Mouse (Mus musculus) embryo, embryonic 10 days (tissue): ENCODE results near the gene Fadd.

ENCODE experiments used
- DNase-seq: peaks from one replicate; pipeline ENCODE4 v3.0.0-alpha.2; 2015; ENCODE audit warnings: low spot score

The Fadd gene

DNA sequence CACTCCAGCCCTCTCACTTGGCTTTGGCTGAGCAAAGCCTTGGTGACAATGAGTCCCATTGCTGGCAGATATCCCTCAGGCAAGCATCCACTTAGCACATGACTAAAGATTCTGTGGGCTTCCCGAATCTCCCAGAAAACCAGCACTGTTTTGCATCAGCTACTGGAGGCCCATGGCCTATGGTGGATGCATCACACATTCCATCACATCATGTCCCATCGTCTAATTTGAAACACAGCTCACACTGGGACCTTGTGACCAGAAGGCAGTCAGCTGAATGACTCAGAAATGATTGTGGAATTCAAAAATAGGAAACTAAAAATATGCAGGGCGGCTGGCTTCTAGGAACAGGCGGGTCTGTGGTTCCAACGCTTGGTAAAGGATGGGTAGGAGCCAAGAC lies 4.4 kb downstream of the Fadd start:
- DNase-seq, result no peak

DNA sequence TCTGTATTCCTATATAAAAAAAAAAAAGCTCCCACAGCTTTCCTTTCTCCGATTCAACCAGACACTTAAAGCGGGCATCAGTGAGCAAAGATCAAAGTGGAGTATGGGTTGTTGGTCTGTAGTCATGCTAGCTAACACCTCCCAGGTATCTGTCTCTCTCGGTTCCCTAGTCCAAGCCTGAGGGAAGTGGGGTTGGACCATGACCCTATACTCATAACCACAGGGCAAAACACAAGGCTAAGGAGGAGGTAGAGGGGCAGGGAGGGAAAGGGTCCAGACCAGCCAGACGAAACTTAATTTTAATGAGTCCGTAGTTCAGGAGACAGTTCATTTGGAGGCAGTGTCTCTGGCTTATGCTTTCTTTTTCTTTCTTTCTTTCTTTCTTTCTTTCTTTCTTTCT lies 10.0 kb downstream of the Fadd start:
- no peak for DNase-seq

DNA sequence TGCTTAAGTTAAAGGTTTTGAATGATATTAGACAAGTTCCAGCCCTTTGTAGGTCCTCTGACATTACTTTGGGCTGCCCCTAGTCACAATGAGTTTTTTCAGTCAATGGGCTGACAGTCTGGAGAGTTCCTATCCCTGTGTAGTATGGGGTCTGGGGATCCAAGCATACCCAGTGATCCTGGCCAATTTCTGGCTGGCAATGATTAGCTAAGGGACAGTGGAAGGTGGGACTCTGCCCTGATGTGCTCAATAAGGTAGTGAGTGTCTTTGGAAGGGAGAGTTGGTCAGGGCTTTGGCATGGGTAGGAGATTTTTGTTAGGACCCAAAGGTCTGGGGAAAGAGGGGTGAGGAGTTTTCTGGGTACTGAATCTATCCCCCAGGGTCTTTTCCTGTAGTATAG lies 10.7 kb downstream of the Fadd start:
- DNase-seq, result no peak

DNA sequence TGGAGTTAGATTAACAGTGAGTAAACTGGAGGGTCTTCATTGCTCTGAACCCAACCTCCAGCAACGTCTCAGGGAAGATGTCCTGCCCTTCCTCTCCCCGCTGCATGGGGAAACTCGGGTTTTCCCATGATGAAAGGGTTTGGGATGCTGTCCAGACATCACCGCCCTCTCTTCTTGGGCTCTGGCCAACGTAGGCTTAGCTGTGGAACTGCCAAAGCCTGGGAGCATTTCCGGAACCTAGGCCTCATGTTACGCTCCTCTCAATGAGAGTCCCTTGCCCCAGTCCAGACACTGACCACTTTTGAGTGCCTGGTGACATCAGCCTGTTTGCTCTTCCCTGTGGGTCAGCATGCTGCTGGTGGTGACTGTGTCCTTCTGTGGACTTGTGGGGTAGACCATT lies 12.8 kb downstream of the Fadd start:
- no peak for DNase-seq

DNA sequence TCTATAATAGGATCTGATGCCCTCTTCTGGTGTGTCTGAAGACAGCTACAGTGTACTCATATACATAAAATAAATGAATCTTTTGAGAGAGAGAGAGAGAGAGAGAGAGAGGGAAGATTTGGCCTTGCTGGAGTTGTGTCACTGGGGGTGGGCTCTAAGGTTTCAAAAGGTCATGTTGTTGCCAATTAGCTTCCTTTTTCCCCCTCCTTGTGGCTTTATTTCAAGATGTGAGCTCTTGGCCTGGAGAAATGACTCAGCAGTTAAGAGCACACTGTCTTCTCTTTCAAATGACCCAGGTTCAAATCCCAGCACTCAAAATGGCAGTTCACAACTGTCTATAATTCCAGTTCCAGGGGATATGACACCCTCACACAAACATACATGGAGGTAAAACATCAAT lies 14.2 kb downstream of the Fadd start:
- no peak for DNase-seq

DNA sequence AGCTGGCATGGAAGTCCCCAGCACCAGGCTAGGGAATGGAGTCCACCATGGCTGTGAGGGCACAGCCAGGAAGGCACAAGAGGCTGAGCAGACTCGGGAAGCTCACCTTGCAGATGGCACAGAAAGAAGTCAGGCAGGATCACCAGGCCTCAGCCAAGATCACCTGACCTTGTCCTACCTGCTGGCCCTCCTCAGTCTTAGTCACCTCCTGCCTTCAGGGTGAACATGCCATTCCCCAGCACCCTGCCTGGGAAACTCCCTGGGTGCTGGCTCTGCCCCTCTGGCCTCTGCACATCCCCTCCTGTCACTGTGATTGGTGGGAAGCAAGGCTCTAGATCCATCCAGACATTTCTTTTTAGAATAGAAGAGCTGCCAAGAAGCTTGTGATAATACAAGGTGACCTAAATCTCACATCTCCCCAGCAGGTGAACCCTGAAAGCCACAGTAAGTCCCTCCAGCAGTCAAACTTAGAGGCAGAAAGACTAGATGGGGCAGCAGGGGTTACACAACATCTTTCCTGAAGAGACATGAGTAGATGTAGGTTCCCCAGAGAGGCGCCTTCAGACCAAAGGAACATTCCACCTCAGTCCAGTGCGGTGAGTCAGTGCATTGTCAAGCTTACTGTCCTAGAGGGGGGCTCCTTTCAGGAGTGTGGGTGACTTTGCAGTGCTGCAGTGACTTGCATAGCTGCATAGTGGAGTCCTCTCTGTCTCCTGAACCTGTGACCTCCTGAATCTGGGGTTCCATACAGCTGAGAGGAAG lies 15.2 kb downstream of the Fadd start:
- no peak for DNase-seq

DNA sequence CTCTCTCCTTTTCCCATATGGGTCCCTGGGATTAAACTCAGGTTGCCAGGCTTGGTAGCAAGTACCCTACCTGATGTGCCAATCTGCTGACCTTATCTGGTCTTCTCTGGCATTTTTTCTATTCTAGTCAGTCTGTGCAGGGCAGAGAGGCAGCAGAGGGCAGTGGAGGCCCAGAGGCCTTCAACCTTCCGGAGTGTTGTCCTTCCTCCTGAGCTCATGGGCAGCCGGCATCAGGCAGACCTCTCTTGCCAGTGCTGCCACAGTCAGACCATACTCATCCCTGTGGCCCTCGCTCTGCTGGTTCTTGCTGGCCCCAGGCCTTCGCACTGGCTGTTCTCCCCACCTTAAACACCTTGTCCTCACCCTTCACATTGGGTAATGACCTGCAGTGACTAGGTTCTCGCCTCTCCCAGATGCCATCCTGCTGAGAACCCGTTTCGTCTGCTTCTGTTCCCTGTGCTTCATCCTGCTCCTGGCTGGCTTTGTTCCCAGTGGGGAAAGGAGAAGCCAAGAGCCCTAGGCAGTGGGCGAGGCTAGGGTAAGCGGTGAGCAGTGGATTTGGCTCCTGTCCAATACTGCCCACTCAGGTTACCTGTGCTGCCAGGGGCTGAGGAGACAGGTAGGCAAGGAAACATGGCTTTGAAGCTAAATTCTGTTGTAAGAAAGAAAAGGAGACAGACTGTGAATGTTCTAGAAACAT lies 18.7 kb downstream of the Fadd start:
- no peak for DNase-seq

DNA sequence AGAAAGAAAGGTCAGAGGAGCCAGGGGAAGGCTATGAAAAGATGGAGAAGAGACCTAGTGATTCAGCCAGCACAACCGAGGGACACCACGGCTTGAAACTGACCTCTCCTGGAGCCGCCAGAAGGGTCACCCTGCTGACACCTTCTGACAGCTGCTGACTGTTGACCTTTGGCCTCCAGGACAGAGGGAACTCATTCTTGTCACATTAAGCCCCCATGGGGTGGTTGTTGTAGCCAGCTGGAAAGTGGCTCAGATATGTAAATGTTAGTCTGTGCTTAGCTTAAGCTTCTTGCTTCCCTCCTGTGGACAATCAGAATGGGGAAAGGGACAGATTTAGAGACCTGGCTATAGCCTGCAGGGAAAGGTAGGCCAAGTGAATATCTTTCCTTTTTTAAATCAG lies 20.2 kb downstream of the Fadd start:
- DNase-seq, result peak; percentile 84

DNA sequence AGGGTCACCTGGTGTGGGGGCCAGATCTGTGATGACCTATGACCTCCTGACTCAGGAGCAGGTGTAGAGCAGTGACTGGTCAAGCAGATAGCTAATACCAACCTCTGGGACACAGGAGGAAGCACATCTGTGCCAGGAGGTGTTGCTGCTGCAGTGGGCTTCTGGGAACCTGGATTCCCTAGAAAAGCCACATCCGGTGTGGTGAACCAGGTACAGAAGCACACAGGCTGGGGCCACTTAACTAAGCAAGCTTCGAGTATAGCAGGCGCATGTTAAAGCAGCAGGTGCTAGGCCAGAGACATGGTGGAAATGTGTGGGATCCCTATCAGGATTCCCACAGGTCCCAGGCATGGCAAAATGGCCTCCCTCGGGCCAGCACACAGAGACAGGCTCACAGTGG lies 21.7 kb downstream of the Fadd start:
- no peak for DNase-seq

DNA sequence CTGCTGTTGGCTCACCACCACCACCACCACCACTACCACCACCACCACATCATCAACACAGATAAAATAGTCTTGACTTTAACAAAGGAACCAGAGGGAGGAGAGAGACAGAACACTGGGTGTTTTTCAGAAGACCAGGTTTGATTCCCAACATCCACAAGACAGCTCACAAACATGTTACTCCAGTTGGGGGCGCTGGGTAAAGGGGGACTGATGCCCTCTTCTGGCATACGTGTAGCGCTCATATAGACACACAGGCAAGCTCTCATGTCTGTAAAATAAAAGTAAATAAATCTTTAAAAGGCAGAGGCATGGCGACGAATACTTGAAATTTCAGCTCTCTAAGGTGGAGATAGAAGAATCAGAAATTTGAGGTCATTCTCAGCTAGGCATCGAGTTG lies 23.7 kb downstream of the Fadd start:
- no peak for DNase-seq

DNA sequence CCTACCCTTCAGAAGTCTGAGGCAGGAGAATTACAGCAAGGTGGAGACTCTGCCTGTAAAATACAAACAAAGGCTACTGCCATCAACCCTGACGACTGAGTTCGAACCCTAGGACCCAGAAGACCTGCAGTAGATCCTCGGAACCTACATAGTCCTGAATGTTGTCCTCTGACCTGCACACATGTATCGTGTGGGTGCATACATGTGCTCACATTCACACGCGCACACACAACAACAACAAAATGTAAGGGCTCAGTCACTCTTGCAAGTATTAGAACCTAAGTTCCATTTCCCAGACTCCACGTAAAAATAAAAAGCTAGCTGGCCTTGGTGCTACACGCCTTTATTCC lies 28.2 kb downstream of the Fadd start:
- DNase-seq, result no peak

DNA sequence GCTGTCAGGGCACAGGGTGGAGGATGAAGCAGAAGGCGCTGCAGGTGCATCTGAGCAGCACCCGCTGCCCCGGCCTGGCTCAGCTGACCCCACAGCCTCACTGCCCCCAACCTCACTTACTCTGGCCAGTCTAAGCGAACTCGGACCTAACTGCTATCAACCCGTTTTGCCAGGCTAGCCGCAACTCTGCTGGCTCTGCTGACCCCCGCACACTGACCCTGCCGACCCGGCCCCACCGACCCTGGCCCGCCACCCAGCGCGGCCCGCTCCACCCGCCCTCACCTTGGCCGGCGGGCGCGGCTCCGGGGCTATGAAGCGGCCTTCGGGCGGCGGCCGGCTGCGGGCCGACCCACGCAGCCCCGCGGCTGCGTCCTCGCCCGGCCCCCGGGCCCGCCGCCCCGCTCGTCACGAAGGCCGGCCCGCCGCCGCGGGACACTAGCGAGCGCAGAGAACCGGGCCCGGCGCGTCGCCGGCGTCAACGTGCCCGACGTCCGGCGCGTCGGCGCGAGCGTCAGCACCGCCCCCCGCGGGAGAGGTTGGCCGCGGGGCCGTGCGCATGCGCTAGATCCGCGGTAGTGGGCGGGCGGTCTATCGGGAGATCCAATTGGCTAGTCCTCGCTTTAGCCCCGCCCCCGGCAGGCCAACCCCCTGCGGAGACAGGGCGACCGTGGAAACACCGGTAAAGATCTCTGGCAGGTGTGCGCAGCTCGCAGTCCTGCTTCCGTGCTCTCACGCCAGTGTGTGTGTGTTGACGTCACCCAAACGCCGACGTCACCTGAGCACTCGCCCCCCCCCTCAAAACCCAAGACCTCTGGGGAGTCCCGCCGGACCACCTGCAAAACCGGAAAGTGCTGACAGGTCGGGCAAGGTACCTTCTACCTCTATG lies 28.8 kb downstream of the Fadd start, which contains the start of gene Ppfia1:
Ppfia1 (minus strand) TSS at position 493 of the 886 bp plus-strand sequence.
- peak; percentile 97 for DNase-seq

DNA sequence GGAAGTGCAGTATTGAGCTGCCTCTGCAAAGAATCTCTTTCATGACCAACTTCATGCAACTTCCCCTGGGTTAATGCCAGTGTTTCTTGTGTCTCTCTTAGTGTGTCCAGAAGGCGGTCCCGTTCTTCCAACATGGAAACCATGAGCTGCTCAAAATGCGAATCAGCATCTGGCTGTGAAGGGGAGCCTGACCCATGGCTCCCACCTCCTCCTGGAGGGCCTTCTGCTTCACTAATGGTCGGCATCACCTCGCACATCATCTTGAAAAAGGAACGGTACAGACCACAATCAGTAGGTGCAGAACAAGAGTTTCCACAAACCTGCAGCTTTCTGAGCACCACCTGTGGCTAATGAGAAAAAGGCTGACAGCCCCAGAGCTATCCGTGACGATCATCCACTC lies 30.0 kb downstream of the Fadd start:
- DNase-seq, result no peak

DNA sequence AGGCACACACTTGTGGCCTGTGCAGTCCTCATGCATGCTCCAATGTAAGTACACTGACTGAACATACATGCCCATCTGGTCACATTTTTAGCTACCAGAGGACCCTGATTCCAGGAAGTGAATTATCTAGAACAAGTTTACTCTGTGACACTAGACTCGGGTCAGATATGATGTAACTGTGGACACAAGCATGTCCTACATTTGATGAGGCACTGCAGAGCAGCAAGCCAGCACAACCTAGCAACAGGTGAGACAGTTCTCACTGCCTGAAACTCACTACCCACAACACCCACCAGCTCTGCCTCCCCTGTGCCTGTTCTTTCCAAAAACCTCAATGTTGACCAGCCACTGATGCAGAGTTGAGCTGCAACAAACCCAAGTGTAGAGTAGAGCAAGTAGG lies 31.5 kb downstream of the Fadd start:
- DNase-seq, result no peak

DNA sequence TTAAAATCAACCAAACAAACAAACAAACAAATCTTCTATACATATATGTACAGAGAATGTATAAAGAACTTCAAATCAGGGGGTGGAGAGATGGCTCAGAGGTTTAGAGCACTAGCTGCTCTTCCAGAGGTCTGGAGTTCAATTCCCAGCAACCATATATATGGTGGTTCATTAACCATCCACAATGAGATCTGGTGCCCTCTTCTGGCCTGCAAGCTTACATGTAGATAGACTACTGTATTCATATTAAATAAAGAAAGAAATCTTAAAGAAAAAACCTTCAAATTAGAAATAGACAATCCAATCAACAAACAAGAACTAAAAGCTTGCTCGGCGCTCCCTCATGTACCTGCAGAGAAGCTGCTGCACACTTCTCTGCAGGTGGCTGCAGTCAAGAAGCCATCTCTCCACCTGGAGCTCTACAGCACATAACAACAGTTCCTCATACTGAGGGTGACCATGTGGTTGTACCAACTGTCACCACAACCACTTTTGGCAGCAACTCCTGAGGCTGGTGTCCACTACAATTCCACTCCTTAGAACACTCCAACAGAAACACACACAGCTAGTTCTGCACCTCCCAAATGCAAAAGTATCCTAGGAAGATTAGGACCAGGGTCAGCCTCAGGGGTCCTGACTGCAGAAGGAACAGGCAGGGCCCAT lies 32.2 kb downstream of the Fadd start:
- DNase-seq, result no peak

DNA sequence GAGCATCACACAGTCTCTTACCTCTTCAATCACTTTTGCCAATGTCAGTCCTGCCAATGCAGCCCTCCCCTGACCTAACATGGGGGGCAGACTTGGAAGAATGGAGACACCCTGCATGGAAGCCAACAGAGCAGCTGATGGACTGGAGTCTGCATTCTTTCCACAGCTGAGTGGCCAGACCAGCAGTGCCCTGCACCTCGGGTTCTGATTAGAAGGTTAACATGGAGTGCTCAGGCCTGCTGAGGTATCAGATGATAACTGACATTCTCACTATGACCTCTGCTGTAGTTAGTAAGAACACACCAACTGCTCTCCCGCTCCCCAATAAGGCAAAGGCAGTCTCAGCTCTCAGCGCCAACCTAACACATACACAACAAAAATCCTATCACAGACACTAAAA lies 37.0 kb downstream of the Fadd start:
- no peak for DNase-seq

DNA sequence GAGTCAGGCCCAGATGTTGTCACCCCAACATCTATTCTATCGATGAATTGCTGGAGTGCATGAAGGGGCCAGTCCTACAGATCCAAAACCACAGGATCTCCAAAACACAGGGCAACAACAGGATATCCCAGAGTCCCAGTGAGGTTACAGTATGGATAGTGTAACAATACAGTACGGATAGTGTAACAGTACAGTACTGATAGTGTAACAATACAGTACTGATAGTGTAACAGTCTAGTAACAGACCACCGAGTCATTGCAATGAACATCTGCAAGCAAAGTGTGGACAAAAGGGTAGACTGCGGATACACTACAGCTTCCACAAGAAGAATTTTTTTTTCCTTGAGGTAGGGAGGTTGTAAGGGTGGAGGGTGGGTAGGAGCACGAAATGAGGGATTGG lies 40.9 kb downstream of the Fadd start:
- no peak for DNase-seq

DNA sequence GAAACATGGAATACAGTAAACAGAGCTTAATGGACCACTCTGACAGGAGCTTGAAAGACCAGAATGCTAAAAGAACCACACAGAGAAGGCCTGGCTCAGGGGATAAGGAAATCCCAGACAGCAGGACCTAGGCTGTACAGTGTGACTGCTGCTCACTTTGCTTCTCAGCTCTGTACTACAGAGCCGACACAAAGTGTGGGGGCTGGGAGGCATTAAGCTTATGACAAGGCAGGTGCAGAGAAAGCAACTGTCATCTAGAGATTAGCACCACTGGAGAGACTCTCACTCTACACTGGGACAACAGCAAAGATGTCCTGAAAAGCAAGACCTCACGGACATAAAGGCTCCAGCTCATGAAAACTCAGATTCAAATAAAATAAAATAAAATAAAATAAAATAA lies 43.1 kb downstream of the Fadd start:
- no peak for DNase-seq

DNA sequence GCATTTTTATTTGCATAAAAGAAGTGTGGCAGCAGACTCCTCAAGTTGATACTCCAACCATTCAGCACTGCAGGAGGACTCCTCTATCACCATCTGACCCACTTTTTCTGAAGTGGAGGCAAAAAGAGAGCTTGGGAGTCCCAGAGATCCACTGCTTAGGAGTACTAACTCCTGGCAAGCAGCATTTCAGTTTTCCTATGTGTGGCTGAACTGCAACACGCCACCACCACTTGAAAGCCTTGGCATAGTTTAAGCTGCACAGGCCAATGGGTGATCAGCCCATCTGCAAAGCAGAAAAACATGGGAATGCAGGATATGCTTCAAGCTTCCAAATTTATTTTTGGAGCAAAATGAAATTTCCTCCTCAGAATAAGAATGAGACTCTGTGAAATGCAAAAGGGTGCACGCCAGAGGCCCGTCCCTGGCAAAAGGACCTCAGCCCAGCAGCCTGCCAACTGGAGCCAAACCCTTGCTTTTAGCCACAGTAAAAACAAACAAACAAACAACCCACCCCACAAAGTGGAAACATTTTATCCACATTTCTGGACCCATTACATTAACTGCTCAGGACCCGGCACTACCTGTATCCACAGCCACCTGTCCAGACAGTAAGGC lies 44.1 kb downstream of the Fadd start:
- DNase-seq, result no peak

DNA sequence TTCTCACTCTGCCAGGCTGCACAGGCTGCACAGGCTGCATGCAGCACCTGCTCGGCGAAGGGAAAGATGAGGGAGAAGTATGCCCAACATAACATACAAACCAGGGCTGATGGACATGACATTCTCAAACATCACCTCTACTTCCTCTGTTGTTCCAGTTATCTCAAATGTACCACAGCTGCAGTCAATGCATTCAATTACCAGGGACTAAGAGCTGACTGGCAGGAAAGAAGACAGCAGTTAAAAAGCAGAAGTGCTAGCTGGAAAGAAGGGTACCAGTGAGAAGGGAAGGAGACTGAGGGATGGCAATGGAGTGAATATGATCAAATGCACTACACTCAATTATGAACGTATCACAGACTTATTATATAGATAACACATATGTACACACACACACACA lies 45.9 kb downstream of the Fadd start:
- no peak for DNase-seq

DNA sequence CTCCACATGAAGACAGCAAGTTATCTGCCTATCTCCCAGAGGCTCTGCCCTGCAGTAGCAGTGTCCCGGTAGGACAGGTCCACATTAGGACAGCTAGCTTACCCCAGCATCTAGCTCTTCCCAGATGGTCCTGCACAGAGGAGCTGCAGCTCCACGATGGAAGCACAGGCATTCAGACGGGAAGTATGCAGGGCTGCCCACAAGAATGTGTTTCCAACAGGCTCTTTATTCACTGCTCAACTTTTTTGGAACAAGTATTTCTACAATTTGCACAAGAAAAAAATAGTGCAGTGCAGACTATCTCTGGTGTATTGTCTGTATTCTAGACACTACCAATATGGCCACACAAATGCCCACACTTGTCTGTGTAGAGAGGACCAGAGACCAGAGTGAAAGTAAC lies 47.5 kb downstream of the Fadd start:
- no peak for DNase-seq
